Mouse (Mus musculus): ENCODE measurements around the gene Cacna1c.

- no peak for TF ChIP-seq POLR2A (IDR thresholded peaks at IDR 0.05; ENCODE audit: borderline replicate concordance, extremely low read depth, insufficient read depth, insufficient read length, poor library complexity, severe bottlenecking)
- no peak for TF ChIP-seq CTCF (IDR thresholded peaks at IDR 0.05; ENCODE audit: borderline replicate concordance, extremely low read depth, insufficient read depth, insufficient read length)
Observed at GRCm38 (mm10) chr6:119045498-119045897, 150.7 kb downstream of the Cacna1c start.
